Mouse (Mus musculus): ENCODE results near the gene Rflna. TPM values are rescaled to one million over a fixed set of nuclear protein-coding genes. Genes with fewer than 3 reads are reported as not detected.

The Rflna gene
- 0.53 TPM for polyA plus RNA-seq (2014; fragmentation: Illumina TruSeq; extraction: RNeasy Lipid Tissue Mini Kit (QIAGEN cat#74804); ENCODE audit: low read depth, low replicate concordance)

GRCm38 (mm10) chr5:125002969-125003872, at the start of gene Rflna:
Gene Rflna, plus strand, starts transcription at chr5:125003221.

Other genes starting within 250 kb of the Rflna start
- 0.28 TPM for gene Ccdc92, start 140.8 kb upstream of the Rflna start, polyA plus RNA-seq (2014; fragmentation: Illumina TruSeq; extraction: RNeasy Lipid Tissue Mini Kit (QIAGEN cat#74804); ENCODE audit: low read depth, low replicate concordance)
- gene Zfp664, start 140.5 kb upstream of the Rflna start, polyA plus RNA-seq (2014; fragmentation: Illumina TruSeq; extraction: RNeasy Lipid Tissue Mini Kit (QIAGEN cat#74804); ENCODE audit: low read depth, low replicate concordance) = 76.3 TPM
- 0.40 TPM for gene Ncor2, start 176.0 kb downstream of the Rflna start, polyA plus RNA-seq (2014; fragmentation: Illumina TruSeq; extraction: RNeasy Lipid Tissue Mini Kit (QIAGEN cat#74804); ENCODE audit: low read depth, low replicate concordance)

Data from kidney, adult 10 weeks (tissue).